Mouse (Mus musculus): Measurements from ENCODE around the gene Sap30bp.

The Sap30bp gene

DNA sequence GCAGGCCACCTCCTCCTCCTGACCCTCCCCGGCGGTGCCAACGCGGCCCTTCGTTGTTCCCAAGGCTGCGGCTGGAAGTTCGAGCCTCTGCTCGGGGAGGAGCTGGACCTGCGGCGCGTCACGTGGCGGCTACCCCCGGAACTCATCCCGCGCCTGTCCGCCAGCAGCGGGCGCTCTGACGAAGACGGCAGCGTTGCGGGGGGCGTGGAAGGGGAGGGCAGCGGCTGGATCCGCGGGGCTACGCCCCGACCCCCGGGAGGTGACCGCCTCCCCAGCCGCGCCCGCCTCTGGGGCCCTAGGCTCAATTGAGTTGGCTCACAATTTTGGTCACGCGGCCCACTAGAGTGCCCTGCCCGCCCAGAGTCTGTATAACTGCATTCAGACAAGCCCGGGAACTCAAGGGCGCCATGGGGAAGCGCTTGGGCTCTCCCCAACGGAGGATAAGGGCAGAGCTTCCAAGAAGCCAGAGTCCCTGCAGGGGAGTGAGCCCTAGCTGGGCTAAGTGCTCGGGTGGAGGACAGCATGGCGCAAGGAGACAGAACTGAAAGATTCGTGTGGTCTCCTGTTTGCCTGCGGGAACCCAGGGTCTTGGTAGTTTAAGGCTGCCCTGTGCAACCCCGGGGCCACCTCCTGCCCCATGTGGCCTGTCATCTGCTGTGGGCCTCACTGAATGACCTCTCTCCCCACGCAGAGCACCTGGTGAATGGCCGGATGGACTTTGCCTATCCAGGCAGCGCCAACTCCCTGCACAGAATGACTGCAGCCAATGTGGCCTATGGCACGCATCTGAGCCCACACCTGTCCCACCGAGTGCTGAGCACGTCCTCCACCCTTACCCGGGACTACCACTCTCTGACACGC lies 72.0 kb downstream of the Sap30bp start:
- peak; percentile 89 for DNase-seq

DNA sequence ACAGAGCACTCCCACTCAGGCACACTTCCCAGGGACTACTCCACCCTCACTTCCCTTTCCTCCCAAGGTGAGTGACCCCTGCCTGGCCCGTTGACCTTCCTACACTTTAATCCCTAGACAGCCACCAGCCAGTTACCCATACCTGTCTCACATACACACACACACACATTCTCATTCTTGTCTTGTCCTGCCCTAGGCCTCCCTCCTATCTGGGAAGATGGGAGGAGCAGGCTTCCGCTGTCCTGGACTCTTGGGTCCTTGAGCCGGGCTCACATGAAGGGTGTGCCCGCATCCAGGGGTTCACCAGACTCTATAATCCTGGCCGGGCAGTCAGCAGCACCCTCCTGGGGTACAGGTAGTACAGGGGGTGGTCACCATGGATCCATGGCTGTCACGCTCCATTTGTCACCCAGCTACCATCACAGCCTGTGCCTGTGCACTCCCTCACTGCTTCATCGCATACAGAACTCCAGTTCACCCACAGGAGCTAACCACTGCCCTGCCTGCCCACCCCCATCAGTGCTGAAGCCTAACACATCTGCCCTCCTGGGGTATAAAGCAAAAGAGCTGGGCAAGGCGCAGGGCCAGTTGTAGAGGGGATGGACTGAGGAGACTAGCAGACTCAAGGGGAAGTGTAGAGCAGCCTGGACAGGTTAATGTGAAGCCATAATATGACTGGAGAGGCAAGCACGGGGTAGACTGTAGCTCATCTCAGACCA lies 72.8 kb downstream of the Sap30bp start:
- DNase-seq: no peak

DNA sequence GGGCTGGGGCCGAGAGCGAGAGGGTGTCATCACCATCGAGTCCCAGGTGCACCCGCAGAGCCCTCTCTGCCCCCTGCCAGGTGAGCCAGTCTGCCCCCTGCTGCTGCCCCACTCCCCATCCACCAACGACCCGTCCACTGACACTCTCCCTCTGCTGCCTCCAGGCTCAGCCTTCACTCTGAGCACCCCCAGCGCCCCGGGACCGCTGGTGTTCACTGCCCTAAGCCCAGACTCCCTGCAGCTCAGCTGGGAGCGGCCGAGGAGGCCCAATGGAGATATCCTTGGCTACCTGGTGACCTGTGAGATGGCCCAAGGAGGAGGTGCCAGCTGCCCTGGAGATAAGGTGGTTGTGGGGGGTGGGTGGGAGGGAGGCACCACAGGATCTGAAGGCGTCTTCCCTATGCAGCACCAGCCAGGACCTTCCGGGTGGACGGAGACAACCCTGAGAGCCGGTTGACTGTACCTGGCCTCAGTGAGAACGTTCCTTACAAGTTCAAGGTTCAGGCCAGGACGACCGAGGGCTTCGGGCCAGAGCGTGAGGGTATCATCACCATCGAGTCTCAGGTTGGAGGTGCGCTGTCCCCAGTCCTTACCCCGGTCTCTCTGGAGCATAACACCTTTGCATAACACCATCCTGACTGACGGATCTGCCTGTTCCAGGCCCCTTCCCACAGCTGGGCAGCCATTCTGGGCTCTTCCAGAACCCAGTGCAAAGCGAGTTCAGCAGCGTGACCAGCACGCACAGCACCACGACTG lies 74.2 kb downstream of the Sap30bp start:
- no peak for DNase-seq

DNA sequence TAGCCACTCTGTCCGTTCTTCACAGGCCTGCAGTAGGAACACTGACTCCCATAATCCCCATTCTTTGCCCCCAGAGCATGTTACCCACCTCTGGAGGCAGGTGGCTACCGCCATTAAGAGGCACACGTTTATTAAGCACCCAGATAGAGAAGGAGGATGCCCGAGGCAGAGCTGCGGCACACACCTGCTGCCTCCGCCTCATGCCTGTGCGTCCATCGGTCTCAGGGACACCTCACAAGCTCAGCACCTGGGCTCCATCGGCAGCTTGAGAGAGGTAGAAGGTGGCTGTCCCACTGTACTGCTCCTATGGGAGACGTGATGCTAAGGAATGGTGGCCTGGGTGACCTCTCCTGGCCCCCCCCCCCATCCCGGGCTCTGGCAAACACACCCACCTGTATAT lies 75.3 kb downstream of the Sap30bp start:
- no peak for DNase-seq

DNA sequence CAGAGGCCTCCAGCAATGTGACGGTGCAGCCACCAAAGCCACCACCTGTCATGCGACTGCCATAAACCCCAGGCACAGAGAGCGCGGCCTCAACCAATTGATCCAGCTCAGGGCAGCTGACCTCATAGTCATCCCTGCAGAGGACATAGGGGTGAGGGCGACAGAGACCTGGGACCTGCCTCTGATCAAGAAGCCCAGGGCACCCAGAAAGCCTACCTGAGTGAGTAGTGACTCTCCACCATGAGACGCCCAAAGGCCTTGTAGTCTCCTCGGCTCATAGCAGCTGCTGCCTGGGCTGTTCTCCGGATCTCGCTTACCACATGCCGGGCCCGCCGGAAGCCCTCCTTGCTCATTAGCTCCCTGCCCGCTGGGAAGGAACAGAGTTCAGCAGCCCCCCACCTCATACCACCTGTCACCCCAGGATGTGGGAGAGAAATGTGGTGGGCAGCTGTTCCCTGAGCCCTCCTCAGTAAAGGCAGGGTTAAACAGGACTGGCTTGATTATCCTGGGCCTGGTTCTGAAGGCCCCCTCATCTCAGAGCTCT lies 75.8 kb downstream of the Sap30bp start:
- no peak for DNase-seq

DNA sequence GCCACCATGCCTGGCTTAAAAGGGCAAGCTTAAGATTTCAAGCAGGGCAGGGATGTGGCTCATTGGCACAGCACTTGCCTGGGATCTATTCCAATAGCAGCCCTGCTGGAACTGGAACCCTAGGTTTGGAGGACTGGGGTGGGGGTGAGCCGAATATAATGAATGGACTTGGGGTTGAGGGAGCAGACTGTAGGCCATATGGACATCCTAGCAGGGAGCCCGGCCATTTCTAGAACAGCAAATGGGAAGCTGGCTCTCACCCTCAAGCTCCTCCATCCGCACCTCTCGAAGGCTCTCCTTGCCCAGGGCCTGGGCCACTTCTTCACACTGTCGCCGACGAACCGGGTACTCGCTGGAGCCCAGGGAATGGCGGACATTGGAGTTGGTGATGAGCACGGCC lies 76.6 kb downstream of the Sap30bp start:
- DNase-seq: no peak

DNA sequence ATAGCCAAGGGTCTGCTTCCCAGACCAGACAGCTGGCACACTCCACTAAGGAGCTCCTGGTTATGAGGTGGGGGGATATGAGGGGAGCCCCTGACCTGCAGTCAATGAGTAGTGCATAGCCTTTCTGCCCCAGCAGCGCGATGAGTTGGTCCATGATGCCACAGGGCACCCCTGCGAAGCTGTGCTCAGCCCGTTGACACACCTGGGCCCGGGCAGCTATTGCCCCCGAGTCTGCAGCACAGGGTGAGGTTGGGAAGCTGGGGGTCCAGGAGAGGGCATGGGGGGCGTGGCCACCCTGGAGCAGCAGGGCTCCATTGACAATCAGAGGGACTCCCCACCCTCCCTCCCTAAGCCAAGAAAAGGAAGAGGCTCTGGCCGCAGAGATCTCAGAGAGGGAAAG lies 77.1 kb downstream of the Sap30bp start:
- DNase-seq: no peak

DNA sequence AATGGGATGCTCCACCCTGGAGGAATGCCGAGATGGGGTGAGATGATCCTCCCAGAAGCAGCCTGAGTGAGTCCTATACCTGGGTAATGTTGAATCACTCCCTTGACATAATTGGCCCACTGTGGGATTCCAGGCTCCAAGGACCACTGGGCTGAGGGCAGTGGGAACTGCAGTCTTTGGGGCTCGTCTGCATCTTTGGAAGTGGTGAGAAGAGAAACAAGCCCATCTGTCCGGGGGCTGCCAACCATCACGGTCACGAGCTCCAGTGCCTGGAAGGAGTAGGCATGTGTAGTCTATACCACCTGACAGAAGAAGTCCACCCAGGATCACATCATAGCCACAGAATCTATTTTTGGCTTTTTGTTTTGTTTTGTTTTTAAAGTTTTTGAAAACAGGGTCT lies 77.9 kb downstream of the Sap30bp start:
- DNase-seq: no peak

DNA sequence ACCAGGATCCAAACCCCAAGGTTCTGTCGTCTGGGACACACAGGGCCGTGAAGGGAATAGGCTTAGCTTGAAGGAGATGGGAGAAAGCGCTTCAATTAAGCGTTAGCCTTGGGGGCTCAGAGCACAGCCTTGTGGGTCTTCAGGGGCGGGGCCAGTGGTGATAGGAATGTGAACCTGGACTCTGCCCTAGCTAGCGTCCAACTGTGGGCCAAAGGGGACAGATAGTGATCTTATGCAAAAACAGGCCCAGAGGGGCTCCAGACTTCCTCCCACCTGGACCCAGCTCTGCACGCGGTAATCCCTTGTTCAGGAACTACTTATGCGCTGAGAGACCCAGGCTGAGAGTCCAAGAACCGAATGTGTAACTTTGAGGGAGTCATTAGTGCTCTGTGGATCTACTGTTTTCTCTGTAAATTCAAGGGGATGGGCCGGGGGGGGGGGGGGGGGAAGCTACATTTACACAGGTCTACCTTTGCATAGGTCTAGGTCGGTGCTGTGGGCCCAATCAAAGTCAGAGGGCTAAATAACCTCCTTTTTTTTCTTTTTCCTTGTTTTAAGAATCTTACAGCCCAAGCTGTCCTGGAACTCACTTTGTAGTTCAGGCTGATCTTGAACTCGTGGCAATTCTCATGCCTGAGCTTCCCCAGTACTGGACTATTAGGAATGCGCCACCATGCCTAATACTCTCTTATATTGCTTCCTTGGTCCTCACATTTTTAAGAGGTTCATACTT lies 78.6 kb downstream of the Sap30bp start:
- DNase-seq: peak; percentile 51

DNA sequence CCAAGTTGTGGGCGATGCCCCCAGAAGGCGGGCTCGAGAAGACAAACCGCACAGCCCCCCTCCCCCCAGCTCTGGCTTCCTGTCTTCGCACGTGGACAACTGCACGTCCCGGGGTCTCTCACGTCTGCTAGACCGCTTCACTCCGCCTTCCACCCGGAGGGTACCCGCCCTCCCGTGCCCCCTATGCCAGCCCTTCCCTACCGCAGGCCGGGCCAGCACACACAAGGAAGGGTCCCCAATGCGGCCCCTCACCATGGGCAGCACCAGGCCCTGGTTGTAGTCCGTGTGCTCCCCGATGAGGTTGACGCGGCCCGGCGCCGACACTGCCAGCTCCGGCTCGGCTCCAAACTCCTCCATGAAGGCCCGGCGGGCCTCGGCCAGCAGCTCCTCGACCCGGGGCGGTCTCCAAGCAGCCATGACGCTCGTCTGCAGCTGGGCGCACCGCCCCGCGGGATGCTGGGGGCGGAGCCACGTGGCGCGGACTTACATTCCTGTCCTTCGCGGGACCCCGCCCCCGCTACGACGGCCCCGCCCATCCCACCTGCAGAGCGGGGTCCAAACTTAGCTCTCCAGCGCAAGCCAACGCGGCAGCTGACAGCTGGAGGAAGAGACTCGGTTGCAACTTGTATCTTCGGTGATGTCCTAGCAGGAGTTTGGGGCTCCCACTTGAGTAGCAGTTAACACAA lies 79.3 kb downstream of the Sap30bp start, which contains the start of gene Galk1:
Galk1 (minus strand) TSS at position 458 of the 686 bp plus-strand sequence.
- peak; percentile 96 for DNase-seq

DNA sequence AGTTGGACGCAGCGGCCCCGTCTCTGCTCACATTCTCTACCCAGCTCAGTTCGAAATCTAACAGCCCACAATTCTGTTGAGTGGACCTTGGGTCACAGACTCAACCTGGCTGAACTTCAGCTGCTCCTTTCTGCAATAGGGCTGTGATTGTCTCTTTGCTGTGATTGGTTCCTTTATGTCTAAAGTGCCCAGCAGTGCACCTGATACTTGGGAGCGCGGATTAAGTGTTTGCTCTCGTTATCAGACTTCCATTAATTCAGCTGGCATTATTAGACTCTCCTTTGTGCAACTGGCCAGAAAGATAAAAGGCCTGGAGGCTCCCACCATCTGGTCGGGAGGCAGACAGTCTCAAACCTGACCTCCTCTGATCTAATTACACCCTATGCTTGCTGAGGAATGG lies 81.7 kb downstream of the Sap30bp start:
- no peak for DNase-seq
